Mouse (Mus musculus): Measurements from ENCODE around the gene Copz2.

GRCm38 (mm10) chr11:96827062-96827581 lies 22.5 kb upstream of the Copz2 start:
- TF ChIP-seq CTCF (conservative IDR thresholded peaks at IDR 0.05 in 1 of 2, IDR thresholded peaks at IDR 0.05 in 1 of 2; ENCODE audit: low read depth in 2 of 2, low read length in 2 of 2), result no peak
- no peak for TF ChIP-seq ZMIZ1 (IDR thresholded peaks at IDR 0.05; ENCODE audit: low read depth, low read length)
- TF ChIP-seq EP300 (IDR thresholded peaks at IDR 0.05; ENCODE audit: low read length), result no peak
